In genomic region chr7:143042089-143042488, GRCm38 (mm10) we compare ENCODE assay signal across 9 mouse cellular contexts. TPM values are rescaled to one million over a fixed set of nuclear protein-coding genes. Genes with fewer than 3 reads are reported as not detected.
DNase-seq lines count a peak whose midpoint lies in the region; ATAC-seq and TF ChIP-seq lines count a peak whose summit lies in the region.
"Had no signal": no experiment of that assay in that cellular context is flagged by ENCODE, and none has a peak within 500 bp of the region (broad histone marks: within the 10 kb centered on the region; RNA-seq: fewer than 3 reads in every experiment).

No protein-coding gene starts in this region.

- peaks cover 36% of the 10 kb centered on the region for H3K4me1 ChIP-seq in heart, embryonic 13.5 days
- no peaks in the 10 kb centered on the region for H3K4me1 ChIP-seq in stomach, postnatal 0 days (replicated peaks; ENCODE audit: control insufficient read depth, insufficient read depth)
- H3K4me1 ChIP-seq: midbrain, embryonic 15.5 days had no signal

- 39% methylated on average over 3 of the region's 3 CpGs for WGBS in heart, embryonic 13.5 days
- 53% methylated on average over 3 of the region's 3 CpGs for whole genome bisulfite sequencing in stomach, postnatal 0 days

- H3K4me2 ChIP-seq in heart, embryonic 13.5 days: no peak overlapping the region
- no peak overlapping the region for H3K4me2 ChIP-seq in stomach, postnatal 0 days (replicated peaks; ENCODE audit: low read depth)
- H3K4me2 ChIP-seq: midbrain, embryonic 15.5 days had no signal

- no peak overlapping the region for H3K9ac ChIP-seq in heart, embryonic 13.5 days
- H3K9ac ChIP-seq in stomach, postnatal 0 days (ENCODE audit: low read length): no peak overlapping the region
- H3K9ac ChIP-seq: midbrain, embryonic 15.5 days had no signal

- H3K27me3 ChIP-seq in heart, embryonic 13.5 days (replicated peaks): no peaks in the 10 kb centered on the region
- no peaks in the 10 kb centered on the region for H3K27me3 ChIP-seq in stomach, postnatal 0 days (ENCODE audit: control insufficient read depth, insufficient read depth, low read length)
- H3K27me3 ChIP-seq: midbrain, embryonic 15.5 days had no signal

- no peak for TF ChIP-seq EP300 in stomach, postnatal 0 days (optimal IDR thresholded peaks at IDR 0.05)

- no peak for TF ChIP-seq CTCF in stomach, postnatal 0 days (IDR thresholded peaks at IDR 0.05; ENCODE audit: low read depth)

- peaks cover 7% of the 10 kb centered on the region; the same call in 1 of the 2 replicates for H3K9me3 ChIP-seq in heart, embryonic 13.5 days
- H3K9me3 ChIP-seq in stomach, postnatal 0 days (ENCODE audit: control insufficient read depth, low read length): no peaks in the 10 kb centered on the region
- H3K9me3 ChIP-seq: midbrain, embryonic 15.5 days had no signal

- H3K27ac ChIP-seq in heart, embryonic 13.5 days (replicated peaks): peak overlapping the region; percentile 76
- H3K27ac ChIP-seq in stomach, postnatal 0 days (replicated peaks): peak overlapping the region; percentile 49; the same call in 1 of the 2 replicates
- H3K27ac ChIP-seq: midbrain, embryonic 15.5 days had no signal

- peaks cover 6% of the 10 kb centered on the region; the same call in 1 of the 2 replicates for H3K36me3 ChIP-seq in heart, embryonic 13.5 days
- no peaks in the 10 kb centered on the region for H3K36me3 ChIP-seq in stomach, postnatal 0 days (ENCODE audit: control insufficient read depth, insufficient read depth, low read length)
- H3K36me3 ChIP-seq: midbrain, embryonic 15.5 days had no signal

- H3K4me3 ChIP-seq in heart, embryonic 13.5 days: no peak overlapping the region
- no peak overlapping the region for H3K4me3 ChIP-seq in stomach, postnatal 0 days (ENCODE audit: low read depth, low read length)
- H3K4me3 ChIP-seq: midbrain, embryonic 15.5 days had no signal

- peak; percentile 68 for DNase-seq in ovary, postnatal 36 days (ENCODE audit: low spot score)
- no peak for DNase-seq in ovary, postnatal 10 days (ENCODE audit: low spot score)
- peak; percentile 69 to 76 for DNase-seq in kidney, postnatal 4 days
- DNase-seq in stomach, postnatal 0 days (ENCODE audit: low spot score): no peak
- DNase-seq in thymus, postnatal 10 days (ENCODE audit: low spot score in 2 of 2): no peak
- no peak for DNase-seq in cerebellum, postnatal 36 days

- ATAC-seq in heart, embryonic 13.5 days (ENCODE audit: extremely low read depth, insufficient number of reproducible peaks, low FRiP score, low TSS enrichment): peak; percentile 48; the same call in 1 of the 2 replicates
- peak; percentile 45; the same call in 1 of the 2 replicates for ATAC-seq in stomach, postnatal 0 days (ENCODE audit: low FRiP score, low TSS enrichment)
- ATAC-seq in monocyte, adult 5-6 weeks (replicated peaks; ENCODE audit: insufficient number of reproducible peaks, low FRiP score, low TSS enrichment, poor library complexity, severe bottlenecking): no peak
- ATAC-seq: midbrain, embryonic 15.5 days had no signal

RNA-seq across cellular contexts. Expression of gene Cd81, which starts 10.4 kb away (rescaled TPM):
- 750 and 845 TPM in 2 replicates for polyA plus RNA-seq in heart, embryonic 13.5 days (2015; fragmentation: Nextera tagmentation; extraction: Ambion mirVana)
- 372 and 381 TPM in 2 replicates for polyA plus RNA-seq in stomach, postnatal 0 days (2015; fragmentation: Nextera tagmentation; extraction: Ambion mirVana)
- 75.1 to 86.6 TPM (median 75.4 TPM) in 3 replicates for total RNA-seq in monocyte, adult 5-6 weeks (2017)

RNA-seq across cellular contexts. Expression of gene Tssc4, which starts 27.0 kb away (rescaled TPM):
- polyA plus RNA-seq in heart, embryonic 13.5 days (2015; fragmentation: Nextera tagmentation; extraction: Ambion mirVana): 58.2 and 60.7 TPM in 2 replicates
- 44.7 and 46.9 TPM in 2 replicates for polyA plus RNA-seq in stomach, postnatal 0 days (2015; fragmentation: Nextera tagmentation; extraction: Ambion mirVana)
- 5.2 to 10.4 TPM (median 8.2 TPM) in 3 replicates for total RNA-seq in monocyte, adult 5-6 weeks (2017)

RNA-seq across cellular contexts. Expression of gene Tspan32, which starts 37.2 kb away (rescaled TPM):
- polyA plus RNA-seq in heart, embryonic 13.5 days (2015; fragmentation: Nextera tagmentation; extraction: Ambion mirVana): 4.9 and 5.9 TPM in 2 replicates
- 0.61 and 0.98 TPM in 2 replicates for polyA plus RNA-seq in stomach, postnatal 0 days (2015; fragmentation: Nextera tagmentation; extraction: Ambion mirVana)
- 47.6 to 98.9 TPM (median 75.2 TPM) in 3 replicates for total RNA-seq in monocyte, adult 5-6 weeks (2017)

RNA-seq across cellular contexts. Expression of gene Trpm5, which starts 52.4 kb away (rescaled TPM):
- 3.5 and 4.4 TPM in 2 replicates for polyA plus RNA-seq in heart, embryonic 13.5 days (2015; fragmentation: Nextera tagmentation; extraction: Ambion mirVana)
- 2.0 and 3.3 TPM in 2 replicates for polyA plus RNA-seq in stomach, postnatal 0 days (2015; fragmentation: Nextera tagmentation; extraction: Ambion mirVana)
- 0.11 TPM in 1 of 3 replicates, not detected in the others for total RNA-seq in monocyte, adult 5-6 weeks (2017)

Comparison
In these comparisons a context has a peak if more than half of its experiments do, and no peak if none do; other contexts are left out.
1. DNase-seq: peak in ovary, postnatal 36 days (single experiment) and kidney, postnatal 4 days (2 of 2); none in ovary, postnatal 10 days (single experiment), stomach, postnatal 0 days (single experiment), thymus, postnatal 10 days (0 of 2) and cerebellum, postnatal 36 days (0 of 2).